ENCODE assay signal across 11 mouse cellular contexts in genomic region chr12:66853167-66853566, GRCm38 (mm10).
DNase-seq lines count a peak whose midpoint lies in the region; ATAC-seq and TF ChIP-seq lines count a peak whose summit lies in the region.
"Had no signal": no experiment of that assay in that cellular context is flagged by ENCODE, and none has a peak within 500 bp of the region (broad histone marks: within the 10 kb centered on the region; RNA-seq: fewer than 3 reads in every experiment).

No protein-coding gene starts in this region.

- TF ChIP-seq CTCF in forebrain, postnatal 0 days (IDR thresholded peaks at IDR 0.05; ENCODE audit: low read depth): peak; percentile 59
- TF ChIP-seq CTCF in liver, embryonic 14.5 days (IDR thresholded peaks at IDR 0.05; ENCODE audit: low read depth): peak; percentile 56

- no peak overlapping the region for H3K9ac ChIP-seq in forebrain, postnatal 0 days
- H3K9ac ChIP-seq in forebrain, embryonic 13.5 days: no peak overlapping the region
- H3K9ac ChIP-seq in liver, embryonic 14.5 days (replicated peaks): no peak overlapping the region
- H3K9ac ChIP-seq: stomach, embryonic 15.5 days had no signal

- ATAC-seq in forebrain, postnatal 0 days: no peak
- ATAC-seq in forebrain, embryonic 13.5 days: no peak; the same call in 1 of the 2 replicates
- no peak for ATAC-seq in liver, embryonic 14.5 days (ENCODE audit: insufficient read depth)

- no peak for TF ChIP-seq EP300 in liver, embryonic 14.5 days (IDR thresholded peaks at IDR 0.05; ENCODE audit: low read depth)

- no peaks in the 10 kb centered on the region for H3K27me3 ChIP-seq in forebrain, postnatal 0 days (ENCODE audit: insufficient read depth, low read length)
- no peaks in the 10 kb centered on the region for H3K27me3 ChIP-seq in forebrain, embryonic 13.5 days
- H3K27me3 ChIP-seq in liver, embryonic 14.5 days (ENCODE audit: control insufficient read depth, insufficient read depth, low read length): no peaks in the 10 kb centered on the region
- H3K27me3 ChIP-seq: stomach, embryonic 15.5 days had no signal

- peak; percentile 12 for DNase-seq in forebrain, postnatal 0 days
- DNase-seq in liver, embryonic 14.5 days (ENCODE audit: low read depth in 3 of 3, low spot score in 3 of 3): no peak
- no peak for DNase-seq in liver
- peak; percentile 5 for DNase-seq in Muller cell, postnatal 12 days (ENCODE audit: inconsistent ontology term)
- DNase-seq in hindlimb bud, embryonic 11.5 days (ENCODE audit: extremely low spot score, low read depth, low spot score): peak; percentile 12
- DNase-seq in right cerebral cortex, postnatal 25 days: no peak
- DNase-seq in urinary bladder, adult 18-20 months (ENCODE audit: low spot score in 2 of 2): no peak
- DNase-seq: cerebellum, adult 8-10 months; lung, adult 18-20 months had no signal

- no peaks in the 10 kb centered on the region for H3K36me3 ChIP-seq in forebrain, postnatal 0 days (ENCODE audit: insufficient read depth)
- no peaks in the 10 kb centered on the region for H3K36me3 ChIP-seq in forebrain, embryonic 13.5 days (ENCODE audit: poor library complexity, severe bottlenecking)
- H3K36me3 ChIP-seq in liver, embryonic 14.5 days (replicated peaks; ENCODE audit: control insufficient read depth, insufficient read depth, low read depth): no peaks in the 10 kb centered on the region
- H3K36me3 ChIP-seq: stomach, embryonic 15.5 days had no signal

- H3K9me3 ChIP-seq in forebrain, postnatal 0 days (ENCODE audit: low read length): no peaks in the 10 kb centered on the region
- no peaks in the 10 kb centered on the region for H3K9me3 ChIP-seq in forebrain, embryonic 13.5 days (replicated peaks)
- H3K9me3 ChIP-seq in liver, embryonic 14.5 days (ENCODE audit: control insufficient read depth, low read length): no peaks in the 10 kb centered on the region
- H3K9me3 ChIP-seq: stomach, embryonic 15.5 days had no signal

- no peaks in the 10 kb centered on the region for H3K4me1 ChIP-seq in forebrain, postnatal 0 days (ENCODE audit: insufficient read depth)
- no peaks in the 10 kb centered on the region for H3K4me1 ChIP-seq in forebrain, embryonic 13.5 days
- H3K4me1 ChIP-seq in liver, embryonic 14.5 days (replicated peaks; ENCODE audit: control insufficient read depth in 2 of 2, insufficient read depth in 2 of 2, low read length in 1 of 2): no peaks in the 10 kb centered on the region
- H3K4me1 ChIP-seq: stomach, embryonic 15.5 days had no signal

- no peak overlapping the region for H3K27ac ChIP-seq in forebrain, postnatal 0 days (ENCODE audit: low read depth, low read length)
- no peak overlapping the region for H3K27ac ChIP-seq in forebrain, embryonic 13.5 days
- no peak overlapping the region for H3K27ac ChIP-seq in liver, embryonic 14.5 days
- H3K27ac ChIP-seq: stomach, embryonic 15.5 days had no signal

- no peak overlapping the region for H3K4me3 ChIP-seq in forebrain, postnatal 0 days (ENCODE audit: low read depth, low read length)
- H3K4me3 ChIP-seq in forebrain, embryonic 13.5 days: no peak overlapping the region
- no peak overlapping the region for H3K4me3 ChIP-seq in liver, embryonic 14.5 days (ENCODE audit: insufficient read depth in 1 of 2, low read depth in 2 of 2, low read length in 2 of 2)
- H3K4me3 ChIP-seq: stomach, embryonic 15.5 days had no signal

- no peak overlapping the region for H3K4me2 ChIP-seq in forebrain, postnatal 0 days (ENCODE audit: low read depth)
- H3K4me2 ChIP-seq in forebrain, embryonic 13.5 days: no peak overlapping the region
- no peak overlapping the region for H3K4me2 ChIP-seq in liver, embryonic 14.5 days (ENCODE audit: low read depth)
- H3K4me2 ChIP-seq: stomach, embryonic 15.5 days had no signal

- 20% methylated on average over 3 of the region's 3 CpGs for WGBS in forebrain, postnatal 0 days
- 23% methylated on average over 3 of the region's 3 CpGs for WGBS in forebrain, embryonic 13.5 days
- WGBS in liver, embryonic 14.5 days (ENCODE audit: insufficient replicate concordance): 13% methylated on average over 3 of the region's 3 CpGs

Comparison
In these comparisons a context has a peak if more than half of its experiments do, and no peak if none do; other contexts are left out.
1. DNase-seq: peak in forebrain, postnatal 0 days (single experiment), Muller cell, postnatal 12 days (single experiment) and hindlimb bud, embryonic 11.5 days (single experiment); none in liver, embryonic 14.5 days (0 of 3), liver (single experiment), right cerebral cortex, postnatal 25 days (single experiment) and urinary bladder, adult 18-20 months (0 of 2).